Mouse (Mus musculus) c-Kit-positive CD71-positive TER-119-negative erythroid progenitor cells, embryonic 14.5 days (primary cell): Measurements from ENCODE around the gene Fgfr2.

Experiments used
- DNase-seq: peaks from one replicate; pipeline ENCODE4 v3.0.0-alpha.2; 2013; ENCODE audit warnings: low read depth

Gene Fgfr2

DNA sequence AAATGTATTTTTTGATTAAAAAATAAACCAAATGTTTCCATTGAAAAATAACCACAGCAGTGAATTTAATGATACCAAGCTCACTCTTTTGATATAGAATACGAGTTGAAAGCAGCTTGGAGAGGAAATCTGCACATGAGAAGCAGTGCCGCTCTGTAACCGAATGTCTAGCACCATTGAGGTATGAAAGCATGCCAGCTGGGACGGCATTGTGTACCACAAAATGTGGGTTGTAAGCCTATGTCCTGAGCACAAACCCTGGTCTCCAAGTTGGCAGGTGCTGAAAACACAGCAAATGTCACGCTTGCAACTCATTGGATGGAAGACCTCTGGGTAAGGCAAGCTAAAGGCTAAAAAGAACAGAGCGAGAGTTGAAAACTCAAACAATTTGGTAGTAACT, 306.1 kb downstream of the Fgfr2 start:
- DNase-seq = no peak

- no peak for DNase-seq
Observed at GRCm38 (mm10) chr7:132816528-132816927, 306.6 kb downstream of the Fgfr2 start.

DNA sequence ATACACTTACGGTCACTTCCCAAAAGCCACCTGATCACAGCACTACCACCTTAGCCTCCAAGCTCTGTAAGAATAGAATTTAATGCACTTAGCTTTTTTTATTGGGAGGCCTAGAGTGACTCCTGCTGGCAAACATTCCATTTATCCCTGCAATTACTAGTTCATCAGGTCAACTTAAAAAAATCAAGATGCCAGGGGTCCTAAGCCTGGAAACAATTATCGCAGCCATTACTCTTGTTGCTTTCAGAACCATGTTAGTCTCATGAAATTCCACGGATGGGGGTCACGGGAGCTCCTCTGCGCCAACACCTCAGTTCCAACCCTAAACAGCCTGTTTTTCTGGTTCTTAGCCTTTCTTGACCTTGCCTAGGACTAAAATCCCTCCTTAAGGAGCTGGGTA, 308.1 kb downstream of the Fgfr2 start:
- no peak for DNase-seq

DNA sequence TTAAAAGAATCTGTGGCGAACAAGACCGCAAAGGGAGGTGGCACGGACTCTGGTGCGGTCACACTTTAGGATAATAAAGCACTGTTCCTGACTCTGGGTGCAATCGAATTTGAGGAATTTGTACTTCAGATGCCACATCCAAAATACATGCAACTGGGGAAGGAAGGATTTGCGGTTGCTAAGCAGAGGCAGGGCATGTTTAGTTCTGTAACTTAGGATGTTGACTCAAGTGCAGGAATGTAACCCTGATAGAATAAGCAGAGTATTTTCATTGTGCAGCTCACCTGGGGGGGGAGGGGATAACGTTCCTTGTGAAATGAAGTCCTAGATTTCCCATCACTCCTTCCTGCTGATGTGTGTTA, 309.1 kb downstream of the Fgfr2 start:
- DNase-seq = no peak

- DNase-seq = no peak
Observed at GRCm38 (mm10) chr7:132813416-132814088, 309.6 kb downstream of the Fgfr2 start, which contains the start of gene Fam53b. TSS of gene Fam53b (minus strand) at chr7:132813886.

DNA sequence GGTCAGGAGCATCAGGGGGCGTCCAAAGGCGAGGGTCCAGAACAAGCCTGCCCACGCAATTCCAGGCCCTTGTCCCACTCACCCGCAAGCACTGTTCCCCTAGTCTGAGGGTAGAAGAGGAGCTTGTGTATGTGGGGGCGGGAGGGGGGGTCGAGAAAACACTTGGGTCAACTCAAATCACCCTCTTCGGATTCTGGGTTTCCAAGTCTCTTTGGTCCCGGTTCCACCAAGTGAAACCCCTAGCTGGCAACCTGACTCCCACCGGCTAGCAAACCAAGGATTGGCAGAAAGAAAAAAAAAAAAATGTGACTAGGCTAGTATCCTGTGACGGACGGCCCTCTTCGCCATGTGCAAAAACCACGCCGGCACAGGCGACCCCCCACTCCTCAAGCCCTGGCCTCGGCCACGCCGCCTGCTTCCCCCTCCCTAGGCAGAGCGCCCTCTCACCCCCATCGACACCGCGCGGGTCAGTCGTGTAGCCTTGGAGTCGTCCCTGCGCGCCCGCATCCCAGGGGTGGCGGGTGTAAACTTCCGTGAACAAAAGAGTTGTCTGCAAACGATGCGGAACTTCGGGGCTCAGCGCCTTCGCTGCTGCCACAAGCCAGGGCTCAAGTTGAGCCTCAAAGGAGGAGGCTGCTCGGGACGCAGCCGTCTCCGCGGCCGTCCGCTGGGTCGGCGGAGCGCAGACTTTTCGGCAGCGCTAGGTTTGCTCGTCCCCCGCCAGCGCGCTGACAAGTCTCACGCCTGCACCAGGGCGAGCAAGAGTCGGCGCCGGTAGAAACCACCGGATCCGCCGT, 310.3 kb downstream of the Fgfr2 start:
- no peak for DNase-seq

DNA sequence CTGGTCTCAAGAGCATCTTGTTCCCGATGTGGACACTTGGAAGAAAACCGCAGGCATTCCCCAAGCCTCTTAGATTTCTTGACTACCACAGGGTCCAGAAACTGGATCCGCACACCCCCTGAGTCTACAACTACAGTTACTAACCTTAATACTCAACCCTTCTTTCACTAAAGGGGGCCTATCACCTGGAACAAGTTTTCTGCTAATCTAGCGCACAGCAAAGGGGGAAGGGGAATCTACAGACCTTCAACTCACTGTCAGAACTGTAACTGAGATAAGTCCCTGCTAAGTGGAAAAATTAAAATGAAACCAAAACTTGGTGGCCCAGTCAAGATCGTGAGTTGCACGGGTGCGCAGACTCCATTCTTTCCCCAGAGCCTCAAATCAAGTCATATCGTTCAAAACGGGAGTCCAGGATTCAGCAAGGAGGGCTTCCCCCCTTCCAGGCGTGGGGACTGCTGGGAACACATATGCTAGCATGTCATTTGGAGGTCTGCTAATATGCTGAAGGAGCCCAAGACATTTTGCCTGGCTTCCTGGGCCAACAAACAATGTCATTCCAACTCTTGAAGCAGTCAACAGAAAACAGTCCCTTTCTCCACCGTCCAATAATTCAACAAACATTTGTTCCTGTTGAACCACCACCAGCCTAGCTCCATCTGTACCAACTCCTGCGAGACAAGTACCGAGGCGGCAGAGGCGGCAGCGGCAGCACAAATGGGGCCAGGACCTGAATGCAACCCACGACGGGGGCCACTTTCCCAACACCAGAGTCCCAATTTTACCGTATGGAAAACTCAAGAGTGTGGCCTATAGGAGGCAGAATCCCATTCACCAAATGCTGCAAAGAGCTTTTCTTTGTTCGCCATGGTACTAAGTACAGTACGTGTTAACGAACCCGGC, 311.2 kb downstream of the Fgfr2 start:
- no peak for DNase-seq

DNA sequence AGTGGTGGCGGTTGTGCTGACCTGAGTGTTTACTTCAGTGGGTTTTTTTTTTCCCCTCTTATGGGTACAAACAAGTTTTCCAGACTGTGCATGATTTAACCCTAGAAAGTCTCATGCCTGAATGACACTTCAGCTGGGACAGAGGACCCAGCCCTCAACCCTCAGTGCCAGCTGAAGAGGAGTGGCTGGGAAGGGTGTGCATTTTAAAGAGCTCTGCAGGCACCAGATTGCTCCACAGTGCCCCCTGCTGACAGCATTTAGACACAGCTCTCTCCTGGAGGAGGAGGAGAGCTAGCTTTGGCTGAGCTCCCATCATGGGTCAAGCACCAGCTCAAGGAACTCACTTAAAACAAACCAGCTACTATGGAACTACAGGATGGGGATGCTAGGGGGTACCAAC, 312.3 kb downstream of the Fgfr2 start:
- DNase-seq = peak; percentile 89

GRCm38 (mm10) chr7:132810368-132810767, 312.8 kb downstream of the Fgfr2 start:
- no peak for DNase-seq

DNA sequence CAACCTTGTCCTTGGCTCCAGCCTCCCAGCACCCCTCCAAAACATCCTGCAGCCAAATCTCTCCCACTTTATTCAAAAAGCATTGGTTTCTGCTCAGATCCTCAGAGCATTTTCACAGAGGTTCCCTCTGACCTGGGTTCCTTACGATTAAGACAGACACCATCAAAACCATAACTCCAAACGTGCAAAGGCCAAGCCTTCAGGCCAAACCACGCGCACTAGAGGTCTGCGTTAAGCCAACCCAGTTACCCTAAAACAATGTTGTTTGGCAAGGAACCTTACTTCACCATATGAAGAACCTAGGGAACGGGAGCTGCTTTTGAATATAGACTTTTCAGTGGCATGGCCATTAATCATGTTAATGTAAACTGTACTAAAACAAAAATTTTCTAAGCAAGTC, 313.4 kb downstream of the Fgfr2 start:
- no peak for DNase-seq

GRCm38 (mm10) chr7:132808841-132809682, 314.1 kb downstream of the Fgfr2 start:
- DNase-seq = no peak

GRCm38 (mm10) chr7:132808051-132808796, 314.9 kb downstream of the Fgfr2 start:
- DNase-seq = no peak

DNA sequence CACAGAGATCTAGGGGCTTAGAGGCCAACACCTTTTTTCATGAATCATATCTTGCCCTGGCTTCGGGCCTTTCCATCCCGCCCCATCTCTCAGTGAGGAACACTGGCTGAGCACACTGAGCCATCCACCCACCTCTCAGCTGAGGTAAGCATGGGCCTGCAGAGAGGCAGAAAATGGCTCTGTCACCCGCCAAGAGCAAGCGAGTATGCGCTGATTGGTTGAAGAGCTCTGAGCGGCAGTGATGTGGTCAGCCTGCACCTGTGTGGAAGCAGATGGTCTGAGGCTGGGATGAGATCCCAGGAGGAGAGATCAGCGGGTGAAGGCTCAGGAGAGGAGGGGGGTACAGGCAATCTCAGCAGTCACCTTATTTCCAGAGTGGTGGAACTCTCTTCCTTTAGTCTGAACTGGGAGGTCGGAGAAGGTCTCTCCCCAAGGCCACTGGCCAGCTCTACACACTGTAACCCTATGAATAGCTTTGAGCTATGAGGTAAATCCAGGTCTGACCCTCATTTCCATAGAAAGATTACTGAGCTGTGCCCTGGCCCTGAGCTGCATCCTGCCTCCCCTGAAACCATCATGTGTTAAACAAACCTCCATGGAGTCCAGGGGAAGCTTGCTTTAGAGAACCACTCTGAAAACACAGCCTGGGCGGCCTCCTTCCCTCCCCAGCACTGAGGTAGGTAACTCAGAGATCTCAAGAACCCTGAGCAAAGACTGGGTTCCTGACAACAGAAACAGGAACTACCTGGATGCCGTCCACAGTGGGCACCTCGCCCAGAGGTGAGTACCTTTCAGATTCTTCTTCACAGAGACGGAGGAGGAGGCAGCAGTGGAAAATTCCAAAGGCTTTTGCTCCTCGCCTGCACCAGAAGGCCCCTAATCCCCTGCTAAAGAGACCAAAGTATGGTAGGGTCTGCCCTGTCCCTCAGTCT, 316.0 kb downstream of the Fgfr2 start:
- DNase-seq = no peak

DNA sequence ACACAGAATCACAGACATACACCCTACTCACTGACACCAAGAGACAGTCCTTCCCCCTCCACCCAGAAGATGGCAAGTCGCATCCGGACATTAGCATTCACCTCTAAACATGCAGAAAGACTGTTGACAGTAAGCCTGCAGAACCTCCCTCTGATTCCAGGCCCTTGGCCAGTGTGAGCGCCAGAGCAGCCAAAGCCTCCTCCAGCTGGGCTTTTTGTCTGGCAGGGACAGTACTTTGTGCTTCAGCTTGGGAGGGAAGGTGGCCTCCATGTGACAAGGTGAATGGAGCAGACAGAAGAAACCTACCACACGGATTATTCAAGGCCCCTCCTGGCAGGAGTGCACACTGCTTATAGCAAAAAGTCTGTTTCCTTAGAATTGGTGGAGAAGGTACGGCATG, 316.9 kb downstream of the Fgfr2 start:
- no peak for DNase-seq

- no peak for DNase-seq
Observed at GRCm38 (mm10) chr7:132804951-132805350, 318.2 kb downstream of the Fgfr2 start.

- no peak for DNase-seq
Observed at GRCm38 (mm10) chr7:132804461-132804860, 318.7 kb downstream of the Fgfr2 start.

DNA sequence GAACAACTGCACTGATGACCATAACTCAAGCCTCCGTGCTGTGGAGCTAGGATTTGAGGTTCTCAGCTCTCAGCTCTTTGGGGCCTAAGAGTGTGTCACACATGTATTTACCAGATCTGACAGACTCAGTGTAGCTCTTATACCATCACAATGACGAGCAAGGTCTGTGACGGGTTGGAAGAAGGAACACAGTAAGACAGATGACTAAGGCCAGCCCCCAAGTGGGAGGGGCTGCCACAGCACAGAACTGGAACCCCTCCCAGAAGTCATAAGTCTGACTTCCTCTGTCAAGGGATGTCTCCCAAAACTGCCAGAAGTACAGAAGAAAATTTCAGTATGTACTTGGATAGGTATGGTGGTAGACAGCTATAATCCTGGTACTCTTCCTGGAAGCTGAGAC, 319.2 kb downstream of the Fgfr2 start:
- DNase-seq = no peak

- no peak for DNase-seq
Observed at GRCm38 (mm10) chr7:132803336-132803735, 319.8 kb downstream of the Fgfr2 start.

DNA sequence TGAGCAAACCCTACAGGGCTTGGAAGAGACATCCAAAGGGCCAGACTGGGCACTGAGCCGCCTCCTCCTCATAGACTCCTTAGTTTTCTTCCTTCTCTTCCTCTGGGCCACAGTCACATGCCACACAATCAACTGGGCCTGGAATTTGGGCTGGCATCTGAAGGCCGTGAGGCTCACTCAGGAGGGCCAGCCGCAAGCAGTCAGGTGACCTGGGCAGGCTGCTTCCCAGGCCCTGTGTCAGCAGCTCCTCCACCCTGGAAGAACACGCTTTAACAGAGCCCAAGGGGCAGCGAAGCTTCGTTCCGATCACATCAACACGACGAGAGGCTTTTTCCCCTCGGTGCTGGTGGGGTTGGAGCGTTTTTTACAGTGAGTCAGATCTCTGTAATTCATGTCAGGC, 320.5 kb downstream of the Fgfr2 start:
- DNase-seq = no peak

GRCm38 (mm10) chr7:132802066-132802465, 321.1 kb downstream of the Fgfr2 start:
- no peak for DNase-seq
